Mouse (Mus musculus): Measurements from ENCODE around the gene Mid1.
A peak's percentile ranks its signal among the peaks of the same experiment; 100 is the strongest.
"Not testable (repeated sequence)": the region's sequence is repeated elsewhere in the genome, so short reads cannot be mapped to it uniquely, and the experiment has no call there.

The Mid1 gene

GRCm38 (mm10) chrX:169950596-169950995, 265.6 kb downstream of the Mid1 start:
- ATAC-seq (ENCODE audit: insufficient number of reproducible peaks, low FRiP score, low TSS enrichment), result no peak

GRCm38 (mm10) chrX:169969337-169969736, 284.3 kb downstream of the Mid1 start:
- ATAC-seq (ENCODE audit: insufficient number of reproducible peaks, low FRiP score, low TSS enrichment), result no peak

- peak; percentile 37; the same call in 1 of the 2 replicates for ATAC-seq (ENCODE audit: insufficient number of reproducible peaks, low FRiP score, low TSS enrichment)
Observed at GRCm38 (mm10) chrX:169969765-169970164, 284.8 kb downstream of the Mid1 start.

GRCm38 (mm10) chrX:169970546-169970945, 285.5 kb downstream of the Mid1 start:
- ATAC-seq (ENCODE audit: insufficient number of reproducible peaks, low FRiP score, low TSS enrichment), result not testable (repeated sequence)

- ATAC-seq (ENCODE audit: insufficient number of reproducible peaks, low FRiP score, low TSS enrichment), result not testable (repeated sequence)
Observed at GRCm38 (mm10) chrX:169971562-169971961, 286.6 kb downstream of the Mid1 start.

GRCm38 (mm10) chrX:169972131-169972530, 287.1 kb downstream of the Mid1 start:
- 0 out of 2 replicates have a peak, but pooled peaks have one; percentile 29 for ATAC-seq (ENCODE audit: insufficient number of reproducible peaks, low FRiP score, low TSS enrichment)

GRCm38 (mm10) chrX:169972791-169973494, 287.9 kb downstream of the Mid1 start:
- ATAC-seq (ENCODE audit: insufficient number of reproducible peaks, low FRiP score, low TSS enrichment), result not testable (repeated sequence)

- ATAC-seq (ENCODE audit: insufficient number of reproducible peaks, low FRiP score, low TSS enrichment), result not testable (repeated sequence)
Observed at GRCm38 (mm10) chrX:169973806-169974205, 288.8 kb downstream of the Mid1 start.

GRCm38 (mm10) chrX:169974456-169974855, 289.5 kb downstream of the Mid1 start:
- not testable (repeated sequence) for ATAC-seq (ENCODE audit: insufficient number of reproducible peaks, low FRiP score, low TSS enrichment)

- ATAC-seq (ENCODE audit: insufficient number of reproducible peaks, low FRiP score, low TSS enrichment), result not testable (repeated sequence)
Observed at GRCm38 (mm10) chrX:169974974-169975373, 290.0 kb downstream of the Mid1 start.

GRCm38 (mm10) chrX:169975681-169976131, 290.7 kb downstream of the Mid1 start:
- not testable (repeated sequence) for ATAC-seq (ENCODE audit: insufficient number of reproducible peaks, low FRiP score, low TSS enrichment)

GRCm38 (mm10) chrX:169976340-169976739, 291.3 kb downstream of the Mid1 start:
- ATAC-seq (ENCODE audit: insufficient number of reproducible peaks, low FRiP score, low TSS enrichment), result not testable (repeated sequence)

GRCm38 (mm10) chrX:169977856-169978435, 292.9 kb downstream of the Mid1 start:
- ATAC-seq (ENCODE audit: insufficient number of reproducible peaks, low FRiP score, low TSS enrichment), result 0 out of 2 replicates have a peak, but pooled peaks have one; percentile 3

GRCm38 (mm10) chrX:169978436-169979381, 293.7 kb downstream of the Mid1 start:
- ATAC-seq (ENCODE audit: insufficient number of reproducible peaks, low FRiP score, low TSS enrichment), result 0 out of 2 replicates have a peak, but pooled peaks have one; percentile 11

GRCm38 (mm10) chrX:169979461-169980202, 294.6 kb downstream of the Mid1 start:
- ATAC-seq (ENCODE audit: insufficient number of reproducible peaks, low FRiP score, low TSS enrichment), result not testable (repeated sequence)

- not testable (repeated sequence) for ATAC-seq (ENCODE audit: insufficient number of reproducible peaks, low FRiP score, low TSS enrichment)
Observed at GRCm38 (mm10) chrX:169980203-169980556, 295.2 kb downstream of the Mid1 start.

GRCm38 (mm10) chrX:169980809-169981289, 295.9 kb downstream of the Mid1 start:
- no peak for ATAC-seq (ENCODE audit: insufficient number of reproducible peaks, low FRiP score, low TSS enrichment)

GRCm38 (mm10) chrX:169981761-169982181, 296.8 kb downstream of the Mid1 start:
- not testable (repeated sequence) for ATAC-seq (ENCODE audit: insufficient number of reproducible peaks, low FRiP score, low TSS enrichment)

GRCm38 (mm10) chrX:169982606-169983400, 297.8 kb downstream of the Mid1 start:
- ATAC-seq (ENCODE audit: insufficient number of reproducible peaks, low FRiP score, low TSS enrichment), result not testable (repeated sequence)

Data from cerebellum, adult (tissue).